In the genomic region with DNA sequence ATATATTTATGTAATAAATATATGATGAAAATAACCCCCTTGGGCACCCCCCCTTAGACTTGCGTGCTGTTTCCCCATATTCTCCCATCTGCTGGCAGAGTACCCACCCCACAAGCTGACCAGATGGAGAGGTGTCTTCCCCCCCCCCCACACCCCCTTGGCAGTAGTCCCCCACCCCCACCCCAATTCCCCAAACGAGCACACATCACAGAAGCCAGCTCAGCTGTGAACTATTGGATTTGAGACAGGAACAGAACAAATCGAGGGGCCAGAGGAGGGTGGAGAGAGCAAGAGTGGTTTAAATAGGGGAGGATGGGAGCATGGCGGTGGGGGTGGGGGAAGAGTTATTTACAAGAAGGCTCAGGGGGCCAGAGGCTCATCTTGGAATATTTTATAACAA, we compare ENCODE assay signal across 9 mouse cellular contexts. TPM values are rescaled to one million over a fixed set of nuclear protein-coding genes. Genes with fewer than 3 reads are reported as not detected.
DNase-seq lines count a peak whose midpoint lies in the region; ATAC-seq and TF ChIP-seq lines count a peak whose summit lies in the region.
"Had no signal": no experiment of that assay in that cellular context is flagged by ENCODE, and none has a peak within 500 bp of the region (broad histone marks: within the 10 kb centered on the region; RNA-seq: fewer than 3 reads in every experiment).

No protein-coding gene starts in this region.

- ATAC-seq in heart, embryonic 11.5 days (replicated peaks; ENCODE audit: insufficient number of reproducible peaks, low FRiP score, low TSS enrichment), result no peak
- no peak for ATAC-seq in heart, postnatal 0 days (ENCODE audit: insufficient read depth, low read depth)
- no peak for ATAC-seq in liver, postnatal 0 days

- WGBS in heart, embryonic 11.5 days (ENCODE audit: insufficient replicate concordance), result 22% methylated on average over 4 of the region's 4 CpGs
- WGBS in heart, postnatal 0 days, result 18% methylated on average over 4 of the region's 4 CpGs
- 23% methylated on average over 4 of the region's 4 CpGs for whole genome bisulfite sequencing in liver, postnatal 0 days (ENCODE audit: insufficient replicate concordance)

- no peak for TF ChIP-seq EP300 in heart, postnatal 0 days (IDR thresholded peaks at IDR 0.05; ENCODE audit: low read depth)
- no peak for TF ChIP-seq EP300 in liver, postnatal 0 days (IDR thresholded peaks at IDR 0.05; ENCODE audit: low read depth)

- peaks cover 17% of the 10 kb centered on the region for H3K36me3 ChIP-seq in heart, embryonic 11.5 days (ENCODE audit: control insufficient read depth, insufficient read depth, low read length)
- H3K36me3 ChIP-seq in heart, postnatal 0 days (replicated peaks; ENCODE audit: control insufficient read depth, insufficient read depth, low read length), result peaks cover 65% of the 10 kb centered on the region
- peaks cover 28% of the 10 kb centered on the region for H3K36me3 ChIP-seq in liver, postnatal 0 days (replicated peaks; ENCODE audit: insufficient read depth, low read length)

- peak overlapping the region; percentile 96 for H3K27ac ChIP-seq in heart, embryonic 11.5 days (ENCODE audit: low read depth, low read length)
- peak overlapping the region; percentile 93 for H3K27ac ChIP-seq in heart, postnatal 0 days (ENCODE audit: low read depth)
- H3K27ac ChIP-seq in liver, postnatal 0 days (ENCODE audit: low read depth), result peak overlapping the region; percentile 34; the same call in 1 of the 2 replicates

- no peak for DNase-seq in heart, postnatal 14 days
- DNase-seq in brain, embryonic 14.5 days (ENCODE audit: low read depth), result peak; percentile 80
- no peak for DNase-seq in heart, postnatal 0 days (ENCODE audit: low spot score)
- DNase-seq in liver, postnatal 0 days, result no peak
- DNase-seq in frontal cortex, postnatal 36 days (ENCODE audit: low spot score in 2 of 2), result no peak
- DNase-seq in layer of hippocampus, adult 11-12 months (ENCODE audit: low spot score), result no peak
- no peak for DNase-seq in kidney, adult 11 months

- H3K4me1 ChIP-seq in heart, embryonic 11.5 days (ENCODE audit: control insufficient read depth, insufficient read depth, low read length), result peaks cover 69% of the 10 kb centered on the region
- peaks cover 61% of the 10 kb centered on the region for H3K4me1 ChIP-seq in heart, postnatal 0 days (ENCODE audit: control insufficient read depth, insufficient read depth)
- peaks cover 53% of the 10 kb centered on the region for H3K4me1 ChIP-seq in liver, postnatal 0 days (ENCODE audit: insufficient read depth)

- intact Hi-C loops in heart, postnatal 14 days (cut with DNase I), result no loop called here

- H3K9me3 ChIP-seq in heart, embryonic 11.5 days (replicated peaks; ENCODE audit: control insufficient read depth, low read length), result no peaks in the 10 kb centered on the region
- H3K9me3 ChIP-seq in heart, postnatal 0 days (replicated peaks; ENCODE audit: control insufficient read depth, low read length), result no peaks in the 10 kb centered on the region
- no peaks in the 10 kb centered on the region for H3K9me3 ChIP-seq in liver, postnatal 0 days (ENCODE audit: low read length)

- H3K4me3 ChIP-seq in heart, embryonic 11.5 days (ENCODE audit: low read depth, low read length), result peak overlapping the region; percentile 38
- H3K4me3 ChIP-seq in heart, postnatal 0 days (ENCODE audit: low read depth, low read length), result peak overlapping the region; percentile 22
- H3K4me3 ChIP-seq in liver, postnatal 0 days (ENCODE audit: low read depth, low read length), result peak overlapping the region; percentile 35; the same call in 1 of the 2 replicates
- H3K4me3 ChIP-seq: myocyte had no signal

- no peaks in the 10 kb centered on the region for H3K27me3 ChIP-seq in heart, embryonic 11.5 days (ENCODE audit: control insufficient read depth, insufficient read depth, low read length)
- no peaks in the 10 kb centered on the region for H3K27me3 ChIP-seq in heart, postnatal 0 days (ENCODE audit: control insufficient read depth, insufficient read depth, low read length)
- no peaks in the 10 kb centered on the region for H3K27me3 ChIP-seq in liver, postnatal 0 days (ENCODE audit: insufficient read depth, low read length)

- no peak for TF ChIP-seq POLR2A in brain, embryonic 14.5 days (IDR thresholded peaks at IDR 0.05; ENCODE audit: borderline replicate concordance, extremely low read depth, insufficient read depth, insufficient read length, poor library complexity, severe bottlenecking)

- peak overlapping the region; percentile 71 for H3K9ac ChIP-seq in heart, embryonic 11.5 days (ENCODE audit: low read depth, low read length)
- peak overlapping the region; percentile 47 for H3K9ac ChIP-seq in heart, postnatal 0 days (replicated peaks; ENCODE audit: low read depth, low read length)
- no peak overlapping the region; the same call in 1 of the 2 replicates for H3K9ac ChIP-seq in liver, postnatal 0 days (replicated peaks)

- H3K4me2 ChIP-seq in heart, embryonic 11.5 days, result peak overlapping the region; percentile 68
- H3K4me2 ChIP-seq in heart, postnatal 0 days (ENCODE audit: low read depth, low read length), result peak overlapping the region; percentile 52
- H3K4me2 ChIP-seq in liver, postnatal 0 days (ENCODE audit: low read depth, low read length), result peak overlapping the region; percentile 66

- no peak for TF ChIP-seq CTCF in brain, embryonic 14.5 days (IDR thresholded peaks at IDR 0.05; ENCODE audit: borderline replicate concordance, extremely low read depth, insufficient read depth, insufficient read length)
- no peak for TF ChIP-seq CTCF in heart, postnatal 0 days (IDR thresholded peaks at IDR 0.05; ENCODE audit: low read depth)
- TF ChIP-seq CTCF in liver, postnatal 0 days (IDR thresholded peaks at IDR 0.05; ENCODE audit: low read depth), result no peak

RNA-seq across cellular contexts. Expression of gene Nr1d1, which starts 7.4 kb away (rescaled TPM):
- 5.6 and 6.4 TPM in 2 replicates for polyA plus RNA-seq in heart, embryonic 11.5 days (2014; fragmentation: Nextera tagmentation; extraction: Ambion mirVana)
- 10 to 100 TPM; 20.7 to 31.5 TPM for total RNA-seq in heart, postnatal 14 days (2021)
- 3.6 and 4.1 TPM in 2 replicates for polyA plus RNA-seq in brain, embryonic 14.5 days (2012; rRNA removed)
- total RNA-seq in heart, postnatal 0 days (2014; rRNA removed; ENCODE audit: low replicate concordance), result 21.0 and 24.3 TPM in 2 replicates
- polyA plus RNA-seq in heart, postnatal 0 days (2015; fragmentation: Nextera tagmentation; extraction: Ambion mirVana), result 10.2 and 10.7 TPM in 2 replicates
- 2.0 and 4.2 TPM in 2 replicates for polyA plus RNA-seq in liver, postnatal 0 days (2015; fragmentation: Nextera tagmentation; extraction: Ambion mirVana)

RNA-seq across cellular contexts. Expression of gene Thra, which starts 27.3 kb away (rescaled TPM):
- polyA plus RNA-seq in heart, embryonic 11.5 days (2014; fragmentation: Nextera tagmentation; extraction: Ambion mirVana), result 32.2 and 35.7 TPM in 2 replicates
- 100 to 1,000 TPM; 123 to 130 TPM for total RNA-seq in heart, postnatal 14 days (2021)
- 600 and 616 TPM in 2 replicates for polyA plus RNA-seq in brain, embryonic 14.5 days (2012; rRNA removed)
- total RNA-seq in heart, postnatal 0 days (2014; rRNA removed; ENCODE audit: low replicate concordance), result 188 and 234 TPM in 2 replicates
- polyA plus RNA-seq in heart, postnatal 0 days (2015; fragmentation: Nextera tagmentation; extraction: Ambion mirVana), result 40.8 and 44.0 TPM in 2 replicates
- 5.1 and 6.1 TPM in 2 replicates for polyA plus RNA-seq in liver, postnatal 0 days (2015; fragmentation: Nextera tagmentation; extraction: Ambion mirVana)

RNA-seq across cellular contexts. Expression of gene Msl1, which starts 27.6 kb away (rescaled TPM):
- 15.9 and 17.1 TPM in 2 replicates for polyA plus RNA-seq in heart, embryonic 11.5 days (2014; fragmentation: Nextera tagmentation; extraction: Ambion mirVana)
- total RNA-seq in heart, postnatal 14 days (2021), result 10 to 100 TPM; 71.2 to 71.8 TPM
- 92.1 and 104 TPM in 2 replicates for polyA plus RNA-seq in brain, embryonic 14.5 days (2012; rRNA removed)
- 47.4 and 54.6 TPM in 2 replicates for total RNA-seq in heart, postnatal 0 days (2014; rRNA removed; ENCODE audit: low replicate concordance)
- 11.3 and 12.6 TPM in 2 replicates for polyA plus RNA-seq in heart, postnatal 0 days (2015; fragmentation: Nextera tagmentation; extraction: Ambion mirVana)
- 5.4 and 6.5 TPM in 2 replicates for polyA plus RNA-seq in liver, postnatal 0 days (2015; fragmentation: Nextera tagmentation; extraction: Ambion mirVana)

RNA-seq across cellular contexts. Expression of gene Casc3, which starts 37.0 kb away (rescaled TPM):
- 22.2 and 28.5 TPM in 2 replicates for polyA plus RNA-seq in heart, embryonic 11.5 days (2014; fragmentation: Nextera tagmentation; extraction: Ambion mirVana)
- 10 to 100 TPM; 23.6 to 25.0 TPM for total RNA-seq in heart, postnatal 14 days (2021)
- 66.6 and 74.3 TPM in 2 replicates for polyA plus RNA-seq in brain, embryonic 14.5 days (2012; rRNA removed)
- 6.8 and 9.7 TPM in 2 replicates for total RNA-seq in heart, postnatal 0 days (2014; rRNA removed; ENCODE audit: low replicate concordance)
- 11.6 and 11.9 TPM in 2 replicates for polyA plus RNA-seq in heart, postnatal 0 days (2015; fragmentation: Nextera tagmentation; extraction: Ambion mirVana)
- 6.7 and 7.0 TPM in 2 replicates for polyA plus RNA-seq in liver, postnatal 0 days (2015; fragmentation: Nextera tagmentation; extraction: Ambion mirVana)

RNA-seq across cellular contexts. Expression of gene Med24, which starts 38.5 kb away (rescaled TPM):
- polyA plus RNA-seq in heart, embryonic 11.5 days (2014; fragmentation: Nextera tagmentation; extraction: Ambion mirVana), result 31.6 and 42.1 TPM in 2 replicates
- total RNA-seq in heart, postnatal 14 days (2021), result 10 to 100 TPM; 49.5 to 49.8 TPM
- polyA plus RNA-seq in brain, embryonic 14.5 days (2012; rRNA removed), result 134 and 170 TPM in 2 replicates
- 39.9 and 48.0 TPM in 2 replicates for total RNA-seq in heart, postnatal 0 days (2014; rRNA removed; ENCODE audit: low replicate concordance)
- polyA plus RNA-seq in heart, postnatal 0 days (2015; fragmentation: Nextera tagmentation; extraction: Ambion mirVana), result 21.9 and 23.3 TPM in 2 replicates
- 10.5 and 10.9 TPM in 2 replicates for polyA plus RNA-seq in liver, postnatal 0 days (2015; fragmentation: Nextera tagmentation; extraction: Ambion mirVana)

Comparison
In these comparisons a context has a peak if more than half of its experiments do, and no peak if none do; other contexts are left out.
1. H3K27ac ChIP-seq: peak in every context shown above with its lines; median percentile 96 in heart, embryonic 11.5 days; 93 in heart, postnatal 0 days; 34 in liver, postnatal 0 days.
2. RNA of gene Thra, which starts 27.3 kb away (polyA plus RNA-seq): 600 to 616 TPM in brain, embryonic 14.5 days; 40.8 to 44.0 TPM in heart, postnatal 0 days, 32.2 to 35.7 TPM in heart, embryonic 11.5 days and 5.1 to 6.1 TPM in liver, postnatal 0 days; every median in the first group is over 10 times any median in the second.
3. Peak in every context shown above with its lines, with median percentiles within 50 percentile points of each other: H3K4me2 ChIP-seq and H3K4me3 ChIP-seq.